Mouse (Mus musculus) lung, postnatal 0 days (tissue): ENCODE measurements around the gene Pou2f1. TPM values are rescaled to one million over a fixed set of nuclear protein-coding genes. Genes with fewer than 3 reads are reported as not detected.

Experiments
- ATAC-seq: fragments of 200-750 bp; cut with Nextera tagmentation; 2 replicates; pipeline ENCODE4 v1.8.0; 2017; ENCODE audit warnings: moderate library complexity
- DNase-seq: peaks from one replicate; pipeline ENCODE4 v3.0.0-alpha.2; 2016; ENCODE audit warnings: low spot score
- H3K27ac ChIP-seq: fragments of 300-500 bp; sonication (generic); 2 replicates; pipeline ENCODE4 v1.5.1; 2014; ENCODE audit warnings: antibody characterized with exemption, mild to moderate bottlenecking, low read length, mixed read lengths
- H3K27me3 ChIP-seq: fragments of 300-500 bp; sonication (generic); replicated peaks from 2 replicates; pipeline ENCODE4 v1.6.1; 2014; ENCODE audit warnings: low read length, mixed read lengths; ENCODE audit not compliant: insufficient read depth
- H3K36me3 ChIP-seq: fragments of 300-500 bp; sonication (generic); 2 replicates; pipeline ENCODE4 v1.6.1; 2014; ENCODE audit warnings: low read length, mixed read lengths; ENCODE audit not compliant: insufficient read depth
- H3K4me1 ChIP-seq: fragments of 300-500 bp; sonication (generic); 2 replicates; pipeline ENCODE4 v1.6.1; 2014; ENCODE audit warnings: antibody characterized with exemption, low read depth, low read length, mixed read lengths; ENCODE audit not compliant: insufficient read depth
- H3K4me2 ChIP-seq: fragments of 300-500 bp; sonication (generic); replicated peaks from 2 replicates; pipeline ENCODE4 v1.6.1; 2014; ENCODE audit warnings: low read depth, mild to moderate bottlenecking, low read length, moderate library complexity, mixed read lengths
- H3K4me3 ChIP-seq: fragments of 300-500 bp; sonication (generic); 2 replicates; pipeline ENCODE4 v1.5.1; 2014; ENCODE audit warnings: low read depth, low read length
- H3K9ac ChIP-seq: fragments of 300-500 bp; sonication (generic); replicated peaks from 2 replicates; pipeline ENCODE4 v1.6.1; 2014; ENCODE audit warnings: low read depth, mild to moderate bottlenecking
- H3K9me3 ChIP-seq: fragments of 300-500 bp; sonication (generic); 2 replicates; pipeline ENCODE4 v1.6.1; 2016; ENCODE audit warnings: low read length, mixed read lengths
- CTCF ChIP-seq: IDR thresholded peaks from 2 replicates; pipeline ENCODE4 v1.5.1; 2016; ENCODE audit warnings: antibody characterized with exemption, mild to moderate bottlenecking
- EP300 ChIP-seq: IDR thresholded peaks from 2 replicates; pipeline ENCODE4 v1.6.1; 2016; ENCODE audit warnings: antibody characterized with exemption, mild to moderate bottlenecking, control low read depth
- WGBS: fragments of 180-500 bp; shearing (Covaris S2); extraction: QIAGEN DNeasy Blood & Tissue Kit; methylation state at CpG from one replicate; pipeline ENCODE4 v1.1.7; 2014; 5-methylcytosine and 5-hydroxymethylcytosine counted together
- polyA plus RNA-seq: library from polyadenylated mRNA; unstranded; fragments of >200 nt; fragmentation: Nextera tagmentation; extraction: Ambion mirVana; gene quantifications from 2 replicates; pipeline ENCODE4 v1.2.1, GENCODE M21; 2015

Gene Pou2f1
- polyA plus RNA-seq, 1 experiment from 2014 or later = 7.9 TPM

DNA sequence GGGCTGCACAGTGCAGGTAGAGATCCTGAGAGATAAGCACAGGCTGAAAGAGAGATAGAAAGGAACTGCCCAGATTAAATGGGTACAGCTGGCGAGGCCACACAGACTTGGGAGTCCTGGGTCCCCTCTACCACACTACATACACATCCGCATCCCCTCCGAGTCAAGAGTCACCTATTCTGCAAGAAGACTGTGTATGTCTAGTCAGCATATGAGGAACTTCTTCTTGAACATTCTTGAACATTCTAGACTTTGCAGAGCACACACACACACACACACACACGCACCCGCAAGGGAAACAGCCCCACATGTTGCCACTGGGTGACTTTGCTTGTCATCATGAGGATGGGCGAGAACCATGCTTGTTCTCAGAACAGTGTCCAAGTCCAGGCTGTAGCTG, 173.9 kb downstream of the Pou2f1 start:
- no peaks in the 10 kb centered on the region for H3K4me1 ChIP-seq
- no peak overlapping the region for H3K4me3 ChIP-seq
- no peaks in the 10 kb centered on the region for H3K9me3 ChIP-seq
- ATAC-seq = no peak
- H3K27me3 ChIP-seq = no peaks in the 10 kb centered on the region
- WGBS = 87% methylated on average over 6 of the region's 6 CpGs
- no peaks in the 10 kb centered on the region for H3K36me3 ChIP-seq
- no peak overlapping the region for H3K27ac ChIP-seq
- no peak for DNase-seq
- no peak overlapping the region for H3K4me2 ChIP-seq
- H3K9ac ChIP-seq = no peak overlapping the region
- TF ChIP-seq EP300 (no peak), CTCF (no peak)

DNA sequence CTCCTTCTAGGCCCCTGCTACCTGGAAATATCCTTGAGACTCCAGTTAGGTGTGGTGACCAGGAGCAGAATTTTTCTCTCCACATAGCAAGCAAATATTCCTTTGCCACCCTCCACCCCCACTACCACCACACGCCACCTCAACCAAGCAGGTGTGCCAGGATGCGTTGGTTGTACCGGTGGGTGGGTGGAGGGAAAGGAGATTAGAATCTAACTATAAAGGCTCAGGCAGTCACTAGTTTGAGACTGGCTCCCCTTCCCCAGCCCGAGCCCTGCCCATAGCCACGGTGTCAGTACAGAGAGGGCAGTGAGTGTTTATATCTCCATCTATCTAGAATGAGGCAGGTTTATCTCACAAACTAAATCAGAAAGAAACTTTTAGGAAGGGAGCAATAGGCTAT, 174.3 kb downstream of the Pou2f1 start:
- no peaks in the 10 kb centered on the region for H3K4me1 ChIP-seq
- no peaks in the 10 kb centered on the region for H3K36me3 ChIP-seq
- ATAC-seq (no peak), DNase-seq (no peak)
- TF ChIP-seq EP300 = no peak
- H3K9ac ChIP-seq = no peak overlapping the region
- H3K27ac ChIP-seq = no peak overlapping the region
- WGBS = 66% methylated on average over 5 of the region's 5 CpGs
- H3K27me3 ChIP-seq = no peaks in the 10 kb centered on the region
- H3K9me3 ChIP-seq = no peaks in the 10 kb centered on the region
- H3K4me3 ChIP-seq = no peak overlapping the region
- no peak overlapping the region for H3K4me2 ChIP-seq

DNA sequence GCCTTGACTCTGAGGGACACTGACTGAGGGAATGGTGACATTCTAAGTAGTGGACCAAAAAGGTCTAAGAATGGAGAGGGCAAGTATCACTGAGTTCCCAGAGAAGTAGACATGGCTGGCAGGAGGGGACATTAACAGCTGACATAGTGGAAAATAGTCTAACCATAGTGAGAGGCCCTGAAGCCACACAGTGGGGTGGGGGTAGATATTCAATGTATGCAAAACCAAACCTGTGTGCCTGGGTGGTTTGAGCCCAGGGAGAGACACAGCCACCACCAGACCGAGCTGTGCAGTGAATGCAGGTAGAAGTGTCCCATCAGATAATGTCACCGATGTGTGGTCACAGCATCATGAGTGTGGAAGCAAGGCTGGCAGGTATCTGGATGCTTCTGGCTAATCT, 180.4 kb downstream of the Pou2f1 start:
- no peaks in the 10 kb centered on the region for H3K4me1 ChIP-seq
- no peaks in the 10 kb centered on the region for H3K27me3 ChIP-seq
- no peaks in the 10 kb centered on the region for H3K9me3 ChIP-seq
- DNase-seq = no peak
- no peak overlapping the region for H3K4me3 ChIP-seq
- no peak for TF ChIP-seq EP300
- TF ChIP-seq CTCF = no peak
- no peak for ATAC-seq
- H3K9ac ChIP-seq = no peak overlapping the region
- H3K36me3 ChIP-seq = no peaks in the 10 kb centered on the region
- H3K4me2 ChIP-seq = no peak overlapping the region
- no peak overlapping the region for H3K27ac ChIP-seq
- WGBS = 71% methylated on average over 2 of the region's 2 CpGs

DNA sequence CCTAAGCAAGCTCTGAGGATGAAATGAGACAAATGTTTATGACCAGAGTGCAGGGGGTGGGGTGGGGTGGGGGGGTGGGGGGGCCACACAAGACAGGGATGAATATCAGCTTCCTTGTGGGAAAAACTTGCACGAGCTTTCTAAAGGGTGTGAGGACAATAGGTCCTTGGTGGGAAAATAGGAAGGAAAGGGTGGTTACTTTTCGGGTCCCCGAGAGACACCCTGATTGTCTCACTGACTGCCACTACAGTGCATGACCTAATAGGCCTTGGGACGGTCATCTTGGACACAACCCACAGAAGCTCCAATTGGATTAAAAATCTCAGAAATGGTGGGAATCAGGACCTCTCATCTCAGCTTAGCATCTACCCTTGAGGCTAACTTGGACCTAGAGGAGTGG, 183.3 kb downstream of the Pou2f1 start:
- 64% methylated on average over 4 of the region's 4 CpGs for WGBS
- Histone ChIP-seq H3K36me3 (no peaks in the 10 kb centered on the region), H3K4me1 (no peaks in the 10 kb centered on the region), H3K9me3 (no peaks in the 10 kb centered on the region), H3K4me2 (no peak overlapping the region), H3K27me3 (no peaks in the 10 kb centered on the region), H3K9ac (no peak overlapping the region), H3K27ac (no peak overlapping the region), H3K4me3 (no peak overlapping the region)
- TF ChIP-seq CTCF (no peak), EP300 (no peak)
- DNase-seq (peak; percentile 13), ATAC-seq (peak; percentile 62)

DNA sequence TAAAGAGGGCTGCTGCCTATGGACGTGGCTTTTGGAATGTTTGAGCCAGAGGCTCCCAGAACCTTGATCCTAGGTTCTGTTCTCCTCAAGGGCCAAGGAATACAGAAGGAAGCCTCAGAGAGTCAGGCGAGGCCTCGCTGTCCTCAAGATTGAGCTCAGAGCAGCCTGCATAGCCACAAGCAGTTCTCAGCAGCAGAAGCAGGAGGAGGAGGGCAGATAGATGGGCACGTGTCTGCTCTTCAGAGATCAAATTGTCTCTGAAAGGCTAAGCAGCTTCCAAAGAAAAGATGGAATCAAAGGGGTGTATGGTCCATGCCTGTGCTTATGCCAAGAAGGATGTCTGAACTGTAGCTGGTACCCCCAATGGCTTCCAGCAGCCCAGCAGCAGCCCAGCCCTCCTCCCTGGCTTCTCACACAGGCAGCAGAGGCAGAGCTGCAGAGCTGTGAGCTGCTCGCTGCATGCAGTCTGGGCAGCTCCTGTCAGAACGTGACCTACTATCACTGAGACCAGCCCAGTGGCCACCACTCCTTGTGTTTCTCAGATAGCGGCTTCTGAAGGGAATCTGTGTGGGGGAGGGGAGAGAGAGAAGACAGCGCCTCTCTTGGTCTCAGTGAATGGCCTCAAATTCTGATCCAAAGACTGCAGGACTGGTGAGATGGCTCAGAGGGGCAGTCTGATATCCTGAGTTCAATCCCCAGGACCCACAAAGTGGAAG, 184.2 kb downstream of the Pou2f1 start:
- ATAC-seq (no peak), DNase-seq (no peak)
- no peaks in the 10 kb centered on the region for H3K36me3 ChIP-seq
- H3K4me3 ChIP-seq = no peak overlapping the region
- no peak overlapping the region for H3K9ac ChIP-seq
- 53% methylated on average over 8 of the region's 8 CpGs for WGBS
- TF ChIP-seq CTCF = no peak
- no peak for TF ChIP-seq EP300
- H3K9me3 ChIP-seq = no peaks in the 10 kb centered on the region
- no peaks in the 10 kb centered on the region for H3K27me3 ChIP-seq
- H3K27ac ChIP-seq = no peak overlapping the region
- no peak overlapping the region for H3K4me2 ChIP-seq
- no peaks in the 10 kb centered on the region for H3K4me1 ChIP-seq

DNA sequence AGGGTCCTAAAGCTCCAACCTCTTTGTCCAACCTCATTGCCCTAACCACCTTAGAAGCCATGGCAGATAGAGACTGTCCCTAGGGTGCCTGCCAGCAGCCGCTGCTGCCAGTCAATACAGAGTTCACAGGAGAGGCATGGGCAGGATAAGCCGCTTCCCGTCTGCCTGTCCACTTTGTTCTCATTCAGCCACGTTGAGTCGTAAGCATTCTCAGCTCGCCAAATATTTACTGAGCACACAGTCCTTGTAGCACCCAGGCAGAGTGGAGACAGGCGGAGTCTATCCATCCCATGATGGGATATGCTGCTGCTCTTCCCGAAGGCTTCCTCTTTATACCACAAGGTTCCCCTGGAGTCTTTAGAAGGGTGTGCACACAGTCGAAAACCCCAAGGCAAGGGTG, 185.2 kb downstream of the Pou2f1 start:
- H3K27ac ChIP-seq = no peak overlapping the region
- no peak for TF ChIP-seq EP300
- no peak for TF ChIP-seq CTCF
- peak; percentile 49 for ATAC-seq
- no peaks in the 10 kb centered on the region for H3K36me3 ChIP-seq
- no peak overlapping the region for H3K9ac ChIP-seq
- H3K4me3 ChIP-seq = no peak overlapping the region
- no peaks in the 10 kb centered on the region for H3K27me3 ChIP-seq
- no peaks in the 10 kb centered on the region for H3K9me3 ChIP-seq
- no peak for DNase-seq
- WGBS = 26% methylated on average over 9 of the region's 9 CpGs
- no peaks in the 10 kb centered on the region for H3K4me1 ChIP-seq
- no peak overlapping the region for H3K4me2 ChIP-seq

DNA sequence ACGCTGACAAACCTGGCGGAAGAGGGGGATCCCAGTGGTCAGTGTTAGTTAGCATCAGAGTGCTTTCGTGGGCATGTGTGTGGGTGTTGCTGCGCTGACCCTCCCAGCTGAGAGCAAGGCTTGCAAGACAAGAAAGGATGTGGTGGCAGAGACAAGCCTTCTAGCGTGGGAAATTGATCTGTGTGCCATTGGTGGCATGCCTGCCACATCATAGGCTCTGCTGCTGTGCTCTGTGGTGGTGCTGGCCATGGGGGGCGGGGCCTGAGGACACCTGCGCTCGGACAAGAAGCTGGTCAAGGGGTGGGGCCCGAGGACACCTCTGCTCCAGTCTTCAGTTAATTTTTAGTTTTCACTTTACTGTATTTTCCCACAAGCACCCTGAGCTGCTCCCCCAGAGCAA, 186.1 kb downstream of the Pou2f1 start:
- H3K4me3 ChIP-seq = no peak overlapping the region
- WGBS = 78% methylated on average over 9 of the region's 9 CpGs
- no peak overlapping the region for H3K9ac ChIP-seq
- H3K9me3 ChIP-seq = no peaks in the 10 kb centered on the region
- TF ChIP-seq CTCF (no peak), EP300 (no peak)
- ATAC-seq (no peak), DNase-seq (no peak)
- no peaks in the 10 kb centered on the region for H3K27me3 ChIP-seq
- H3K27ac ChIP-seq = no peak overlapping the region
- H3K36me3 ChIP-seq = no peaks in the 10 kb centered on the region
- no peaks in the 10 kb centered on the region for H3K4me1 ChIP-seq
- no peak overlapping the region for H3K4me2 ChIP-seq

Other genes with a start within 250 kb of the Pou2f1 start
- gene Creg1, start 238.9 kb downstream of the Pou2f1 start, polyA plus RNA-seq = 123 and 148 TPM in 2 replicates
- 1.3 and 1.5 TPM in 2 replicates for gene Cd247, start 214.0 kb downstream of the Pou2f1 start, polyA plus RNA-seq
- gene Dusp27, start 125.2 kb upstream of the Pou2f1 start, polyA plus RNA-seq = 0.75 and 0.86 TPM in 2 replicates
- 0.12 TPM in 1 of 2 replicates, not detected in the other for gene Gpa33, start 127.6 kb upstream of the Pou2f1 start, polyA plus RNA-seq
- gene Mael, start 236.1 kb upstream of the Pou2f1 start, polyA plus RNA-seq = not detected in 2 replicates